Mouse (Mus musculus): ENCODE results near the gene Ttc26.

DNA sequence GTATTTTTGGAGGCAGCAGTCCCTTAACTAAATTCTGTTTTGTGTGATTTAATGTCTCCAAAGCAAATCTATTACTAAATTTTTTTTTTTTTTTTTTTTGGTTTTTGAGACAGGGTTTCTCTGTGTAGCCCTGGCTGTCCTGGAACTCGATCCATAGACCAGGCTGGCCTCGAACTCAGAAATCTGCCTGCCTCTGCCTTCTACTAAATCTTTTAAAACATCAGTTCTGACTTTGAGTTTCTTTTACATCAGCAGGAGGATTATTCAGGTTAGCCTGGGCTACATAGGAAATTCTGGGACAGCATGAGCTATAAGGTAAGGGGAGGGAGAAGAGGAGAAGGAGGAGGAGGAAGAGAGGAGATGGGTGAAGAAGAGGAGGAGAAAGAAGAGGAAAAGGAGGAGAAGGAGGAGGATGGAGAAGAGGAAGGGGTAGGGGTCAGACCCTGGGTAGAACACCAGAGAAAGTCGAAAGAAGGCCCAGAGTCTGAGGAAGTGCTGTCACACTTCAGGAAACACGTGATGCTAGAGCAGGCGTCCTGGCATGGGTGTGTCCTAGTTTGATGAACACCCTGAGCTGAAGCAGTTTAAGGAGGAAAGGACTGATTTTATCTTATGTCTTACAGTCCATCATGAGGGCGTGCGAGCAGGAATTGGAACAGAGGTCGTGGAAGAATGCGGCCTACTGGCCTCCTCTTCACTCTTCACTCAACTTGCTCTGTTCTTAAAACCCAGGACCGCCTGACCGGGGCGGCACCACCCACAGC lies 21.4 kb upstream of the Ttc26 start:
- no peak for TF ChIP-seq CTCF (IDR thresholded peaks at IDR 0.05; ENCODE audit: extremely low read depth, insufficient read length, insufficient replicate concordance, low read depth, low read length)
- TF ChIP-seq POLR2A (IDR thresholded peaks at IDR 0.05; ENCODE audit: low read depth, low read length): no peak

All from small intestine, adult 2 months (tissue).